Mouse (Mus musculus) MEL (cell line): Measurements from ENCODE around the gene Zdhhc8. TPM values are rescaled to one million over a fixed set of nuclear protein-coding genes. Genes with fewer than 3 reads are reported as not detected.

Experiments
- DNase-seq: peaks from one replicate; pipeline ENCODE4 v3.0.0; 2011; ENCODE audit warnings: low read depth, low spot score
- H3K27ac ChIP-seq: 2 replicates; pipeline ENCODE4 v1.5.1; 2012; ENCODE audit warnings: low read depth, mild to moderate bottlenecking, control low read depth, low read length, moderate library complexity; ENCODE audit not compliant: control insufficient read depth
- H3K27me3 ChIP-seq, 2 experiments: fragments of 150-350 bp in 1 of 2; sonication (generic) in 1 of 2; 2 replicates each; pipeline ENCODE4 v1.6.1; 2012; ENCODE audit warnings: low read length in 2 of 2, mild to moderate bottlenecking in 2 of 2, improper control_type of control experiment in 1 of 2, moderate library complexity in 1 of 2; ENCODE audit not compliant: insufficient read depth in 2 of 2, control insufficient read depth in 1 of 2
- H3K36me3 ChIP-seq, 2 experiments: 2 replicates each; pipeline ENCODE4 v1.6.1; 2012 to 2014; ENCODE audit warnings: low read length in 2 of 2, improper control_type of control experiment in 1 of 2, inconsistent platforms in 1 of 2, mild to moderate bottlenecking in 1 of 2; ENCODE audit not compliant: insufficient read depth in 2 of 2, control insufficient read depth in 1 of 2
- H3K4me1 ChIP-seq, 2 experiments: fragments of 150-350 bp in 1 of 2; sonication (generic) in 1 of 2; 2 replicates each; pipeline ENCODE4 v1.6.1; 2012; ENCODE audit warnings: low read length in 2 of 2, improper control_type of control experiment in 1 of 2, mild to moderate bottlenecking in 1 of 2; ENCODE audit not compliant: insufficient read depth in 2 of 2, control insufficient read depth in 1 of 2
- H3K4me3 ChIP-seq, 2 experiments: fragments of 150-350 bp in 1 of 2; sonication (generic) in 1 of 2; 2 replicates each; pipeline ENCODE4 v1.5.1; 2012; ENCODE audit warnings: low read depth in 2 of 2, low read length in 2 of 2, mild to moderate bottlenecking in 2 of 2, moderate library complexity in 2 of 2, control low read depth in 1 of 2, improper control_type of control experiment in 1 of 2; ENCODE audit not compliant: control insufficient read depth in 1 of 2, insufficient read depth in 1 of 2
- H3K79me2 ChIP-seq: 2 replicates; pipeline ENCODE4 v1.6.1; 2012; ENCODE audit warnings: mild to moderate bottlenecking, low read length, moderate library complexity; ENCODE audit not compliant: control insufficient read depth, poor library complexity, insufficient read depth
- H3K9ac ChIP-seq: 2 replicates; pipeline ENCODE4 v1.6.1; 2012; ENCODE audit warnings: low read depth, mild to moderate bottlenecking, control low read depth, low read length, moderate library complexity; ENCODE audit not compliant: control insufficient read depth, poor library complexity, severe bottlenecking
- H3K9me3 ChIP-seq: fragments of 150-350 bp; sonication (generic); replicated peaks from 2 replicates; pipeline ENCODE4 v1.6.1; 2012; ENCODE audit warnings: mild to moderate bottlenecking, low read length, improper control_type of control experiment, moderate library complexity; ENCODE audit not compliant: insufficient read depth
- BHLHE40 ChIP-seq: IDR thresholded peaks from 2 replicates; pipeline ENCODE4 v1.6.1; 2012; ENCODE audit warnings: low read depth, mild to moderate bottlenecking, inconsistent platforms, low read length, improper control_type of control experiment, borderline replicate concordance
- CHD1 ChIP-seq: IDR thresholded peaks from 2 replicates; pipeline ENCODE4 v1.6.1; 2012; ENCODE audit warnings: low read depth, mild to moderate bottlenecking, inconsistent platforms, low read length, improper control_type of control experiment
- CHD2 ChIP-seq: IDR thresholded peaks from 2 replicates; pipeline ENCODE4 v1.6.1; 2011; ENCODE audit warnings: low read length, improper control_type of control experiment
- E2F4 ChIP-seq: IDR thresholded peaks from 2 replicates; pipeline ENCODE4 v1.6.1; 2011; ENCODE audit warnings: low read depth, low read length, improper control_type of control experiment, borderline replicate concordance
- ELF1 ChIP-seq: IDR thresholded peaks from 2 replicates; pipeline ENCODE4 v1.6.1; 2014; ENCODE audit warnings: low read depth, mild to moderate bottlenecking, inconsistent platforms, low read length, improper control_type of control experiment, moderate library complexity
- EP300 ChIP-seq, 2 experiments: IDR thresholded peaks; 2 replicates each; pipeline ENCODE4 v1.6.1; 2011; ENCODE audit warnings: improper control_type of control experiment in 2 of 2, low read length in 2 of 2, low read depth in 1 of 2, mild to moderate bottlenecking in 1 of 2
- JUND ChIP-seq: IDR thresholded peaks from 2 replicates; pipeline ENCODE4 v1.6.1; 2011; ENCODE audit warnings: low read depth, mild to moderate bottlenecking, improper control_type of control experiment, low read length
- MAZ ChIP-seq: IDR thresholded peaks from 2 replicates; pipeline ENCODE4 v1.6.1; 2012; ENCODE audit warnings: low read depth, mild to moderate bottlenecking, inconsistent platforms, low read length, improper control_type of control experiment
- MEF2A ChIP-seq: IDR thresholded peaks from 2 replicates; pipeline ENCODE4 v1.6.1; 2014; ENCODE audit warnings: low read depth, mild to moderate bottlenecking, inconsistent platforms, low read length, improper control_type of control experiment; ENCODE audit not compliant: poor library complexity, insufficient replicate concordance, severe bottlenecking; ENCODE audit errors: extremely low read depth
- MXI1 ChIP-seq: IDR thresholded peaks from 2 replicates; pipeline ENCODE4 v1.6.1; 2011; ENCODE audit warnings: mild to moderate bottlenecking, low read depth, low read length, improper control_type of control experiment
- MYC ChIP-seq: IDR thresholded peaks from 2 replicates; pipeline ENCODE4 v1.6.1; 2011; ENCODE audit warnings: low read depth, mild to moderate bottlenecking, low read length, improper control_type of control experiment, moderate library complexity
- NELFE ChIP-seq: IDR thresholded peaks from 2 replicates; pipeline ENCODE4 v1.6.1; 2011; ENCODE audit warnings: low read depth, low read length, improper control_type of control experiment
- NRF1 ChIP-seq: IDR thresholded peaks from 2 replicates; pipeline ENCODE4 v1.6.1; 2014; ENCODE audit warnings: low read depth, mild to moderate bottlenecking, inconsistent platforms, low read length, improper control_type of control experiment, moderate library complexity; ENCODE audit not compliant: poor library complexity, insufficient read depth, severe bottlenecking
- POLR2AphosphoS2 ChIP-seq: IDR thresholded peaks from 2 replicates; pipeline ENCODE4 v1.6.1; 2011; ENCODE audit warnings: low read length, improper control_type of control experiment
- POLR2AphosphoS5 ChIP-seq: IDR thresholded peaks from 2 replicates; pipeline ENCODE4 v1.6.1; 2012; ENCODE audit warnings: low read depth, borderline replicate concordance, mild to moderate bottlenecking, inconsistent platforms, low read length, moderate library complexity, mixed read lengths
- RAD21 ChIP-seq: IDR thresholded peaks from 2 replicates; pipeline ENCODE4 v1.6.1; 2011; ENCODE audit warnings: mild to moderate bottlenecking, low read depth, low read length, improper control_type of control experiment
- SIN3A ChIP-seq: IDR thresholded peaks from 2 replicates; pipeline ENCODE4 v1.6.1; 2012; ENCODE audit warnings: low read length, improper control_type of control experiment, inconsistent platforms
- SMC3 ChIP-seq: IDR thresholded peaks from 2 replicates; pipeline ENCODE4 v1.6.1; 2011; ENCODE audit warnings: low read depth, low read length, improper control_type of control experiment
- TAL1 ChIP-seq: IDR thresholded peaks from 2 replicates; pipeline ENCODE4 v1.6.1; 2012; ENCODE audit warnings: mild to moderate bottlenecking, inconsistent platforms, low read length, moderate library complexity, mixed read lengths
- UBTF ChIP-seq: IDR thresholded peaks from 2 replicates; pipeline ENCODE4 v1.6.1; 2012; ENCODE audit warnings: low read depth, mild to moderate bottlenecking, inconsistent platforms, low read length, improper control_type of control experiment, moderate library complexity, borderline replicate concordance; ENCODE audit not compliant: insufficient read depth
- ZC3H11A ChIP-seq: IDR thresholded peaks from 2 replicates; pipeline ENCODE4 v1.6.1; 2012; ENCODE audit warnings: low read depth, mild to moderate bottlenecking, inconsistent platforms, low read length, improper control_type of control experiment
- ZNF384 ChIP-seq: IDR thresholded peaks from 2 replicates; pipeline ENCODE4 v1.6.1; 2012; ENCODE audit warnings: low read depth, mild to moderate bottlenecking, inconsistent platforms, low read length, improper control_type of control experiment
- polyA plus RNA-seq, 2 experiments: library from polyadenylated mRNA; stranded (reverse) in 1 of 2; unstranded in 1 of 2; fragments of >175 nt in 1 of 2; fragments of >200 nt in 1 of 2; gene quantifications; 2 replicates each; pipeline versions ENCODE4 v1.2.1 to v1.2.4; 2012; ENCODE audit warnings: low replicate concordance in 2 of 2, low read depth in 1 of 2; ENCODE audit not compliant: insufficient read length in 2 of 2, insufficient read depth in 1 of 2, missing spikeins in 1 of 2
- total RNA-seq: library from RNA; depleted of rRNA; stranded (reverse); fragments of 300-350 nt; gene quantifications from 2 replicates; pipeline ENCODE4 v1.2.3, GENCODE M21; 2012

The Zdhhc8 gene
- total and polyA plus RNA-seq, 3 experiments: 9.6 to 33.2 TPM; not detected in 1

GRCm38 (mm10) chr16:18230617-18231016 is 4.3 kb downstream of the Zdhhc8 start:
- Histone ChIP-seq H3K4me1 (peaks cover 0 to 11% of the 10 kb centered on the region in 2 experiments; a peak in 2 of 4 replicates), H3K27me3 (no peaks in the 10 kb centered on the region), H3K9me3 (no peaks in the 10 kb centered on the region), H3K9ac (no peak overlapping the region), H3K27ac (no peak overlapping the region), H3K36me3 (no peaks in the 10 kb centered on the region), H3K79me2 (peaks cover 25% of the 10 kb centered on the region), H3K4me3 (no peak overlapping the region)
- no peak for DNase-seq
- TF ChIP-seq UBTF (no peak), ZNF384 (no peak), MXI1 (no peak), RAD21 (no peak), EP300 (IDR thresholded peaks at IDR 0.05; ENCODE audit: low read depth in 1 of 2, low read length in 2 of 2) (no peak), ZC3H11A (no peak), SIN3A (no peak), CHD1 (no peak), POLR2AphosphoS5 (no peak), POLR2AphosphoS2 (no peak), SMC3 (no peak), JUND (no peak), BHLHE40 (no peak), NRF1 (no peak), NELFE (no peak), MYC (no peak), MAZ (no peak), MEF2A (no peak), TAL1 (no peak)

- H3K36me3 ChIP-seq: no peaks in the 10 kb centered on the region
- peaks cover 23% of the 10 kb centered on the region for H3K79me2 ChIP-seq
- TF ChIP-seq CHD2 (no peak), RAD21 (no peak), NELFE (no peak), POLR2AphosphoS2 (no peak), JUND (no peak), ELF1 (no peak), UBTF (no peak), E2F4 (no peak)
- no peaks in the 10 kb centered on the region for H3K9me3 ChIP-seq
- H3K9ac ChIP-seq: no peak overlapping the region
- H3K27ac ChIP-seq: no peak overlapping the region
- no peak for DNase-seq
- H3K27me3 ChIP-seq: no peaks in the 10 kb centered on the region
- peaks cover 0 to 10% of the 10 kb centered on the region in 2 experiments; a peak in 2 of 4 replicates for H3K4me1 ChIP-seq
- no peak overlapping the region for H3K4me3 ChIP-seq
Measured at GRCm38 (mm10) chr16:18229622-18230021, 5.3 kb downstream of the Zdhhc8 start.
